Comparison of ENCODE assay signal across 8 mouse cellular contexts in genomic region chr12:79856116-79856909, GRCm38 (mm10).
DNase-seq lines count a peak whose midpoint lies in the region; ATAC-seq lines count a peak whose summit lies in the region.

No protein-coding gene starts in this region.

- no peak overlapping the region for H3K4me2 ChIP-seq in kidney, embryonic 15.5 days
- H3K4me2 ChIP-seq in hindbrain, embryonic 11.5 days (replicated peaks; ENCODE audit: low read depth, low read length), result no peak overlapping the region

- DNase-seq in embryonic facial prominence, embryonic 10.5 days (ENCODE audit: low spot score), result no peak
- peak; percentile 99 for DNase-seq in heart, adult 11 months
- DNase-seq in ovary, postnatal 14 days (ENCODE audit: low spot score), result peak; percentile 92
- DNase-seq in layer of hippocampus, adult 11-12 months (ENCODE audit: low spot score), result no peak
- DNase-seq in hindbrain, embryonic 11.5 days (ENCODE audit: low spot score), result no peak
- no peak for DNase-seq in layer of hippocampus, postnatal 10 days (ENCODE audit: low spot score in 2 of 2)
- DNase-seq in embryo, embryonic 11 days, result no peak

- H3K4me3 ChIP-seq in embryonic facial prominence, embryonic 10.5 days, result no peak overlapping the region
- no peak overlapping the region for H3K4me3 ChIP-seq in kidney, embryonic 15.5 days (replicated peaks)
- no peak overlapping the region for H3K4me3 ChIP-seq in hindbrain, embryonic 11.5 days (ENCODE audit: low read depth, low read length)

- H3K9ac ChIP-seq in kidney, embryonic 15.5 days, result no peak overlapping the region
- H3K9ac ChIP-seq in hindbrain, embryonic 11.5 days (ENCODE audit: low read depth, low read length), result no peak overlapping the region

- ATAC-seq in kidney, embryonic 15.5 days (replicated peaks; ENCODE audit: low FRiP score), result peak; percentile 47; the same call in 1 of the 2 replicates
- no peak for ATAC-seq in hindbrain, embryonic 11.5 days (ENCODE audit: low FRiP score)

- H3K4me1 ChIP-seq in embryonic facial prominence, embryonic 10.5 days, result peaks cover 79% of the 10 kb centered on the region
- peaks cover 71% of the 10 kb centered on the region for H3K4me1 ChIP-seq in kidney, embryonic 15.5 days
- peaks cover 5% of the 10 kb centered on the region; the same call in 1 of the 2 replicates for H3K4me1 ChIP-seq in hindbrain, embryonic 11.5 days (replicated peaks; ENCODE audit: control insufficient read depth, insufficient read depth, low read length)

- H3K27ac ChIP-seq in embryonic facial prominence, embryonic 10.5 days (replicated peaks), result peak overlapping the region; percentile 72
- peak overlapping the region; percentile 89 for H3K27ac ChIP-seq in kidney, embryonic 15.5 days
- H3K27ac ChIP-seq in hindbrain, embryonic 11.5 days (ENCODE audit: low read depth, low read length), result no peak overlapping the region

- no peaks in the 10 kb centered on the region; the same call in 1 of the 2 replicates for H3K9me3 ChIP-seq in embryonic facial prominence, embryonic 10.5 days
- no peaks in the 10 kb centered on the region for H3K9me3 ChIP-seq in kidney, embryonic 15.5 days (replicated peaks)
- H3K9me3 ChIP-seq in hindbrain, embryonic 11.5 days (ENCODE audit: control insufficient read depth, low read length), result no peaks in the 10 kb centered on the region

- H3K36me3 ChIP-seq in embryonic facial prominence, embryonic 10.5 days (replicated peaks), result no peaks in the 10 kb centered on the region
- H3K36me3 ChIP-seq in kidney, embryonic 15.5 days, result no peaks in the 10 kb centered on the region
- H3K36me3 ChIP-seq in hindbrain, embryonic 11.5 days (ENCODE audit: control insufficient read depth, insufficient read depth, low read length), result no peaks in the 10 kb centered on the region

- 88% methylated on average over 11 of the region's 11 CpGs for WGBS in embryonic facial prominence, embryonic 10.5 days
- 42% methylated on average over 11 of the region's 11 CpGs for WGBS in kidney, embryonic 15.5 days
- WGBS in hindbrain, embryonic 11.5 days, result 89% methylated on average over 11 of the region's 11 CpGs

- H3K27me3 ChIP-seq in embryonic facial prominence, embryonic 10.5 days (replicated peaks; ENCODE audit: low read depth, poor library complexity, severe bottlenecking), result no peaks in the 10 kb centered on the region
- no peaks in the 10 kb centered on the region for H3K27me3 ChIP-seq in kidney, embryonic 15.5 days
- H3K27me3 ChIP-seq in hindbrain, embryonic 11.5 days (ENCODE audit: control insufficient read depth, insufficient read depth, low read length), result no peaks in the 10 kb centered on the region

Comparison
In these comparisons a context has a peak if more than half of its experiments do, and no peak if none do; other contexts are left out.
1. DNase-seq: peak in heart, adult 11 months (single experiment) and ovary, postnatal 14 days (single experiment); none in embryonic facial prominence, embryonic 10.5 days (single experiment), layer of hippocampus, adult 11-12 months (single experiment), hindbrain, embryonic 11.5 days (single experiment), layer of hippocampus, postnatal 10 days (0 of 2) and embryo, embryonic 11 days (single experiment).